10 mouse cellular contexts compared by ENCODE assay signal in genomic region chr13:9136733-9137132, GRCm38 (mm10). TPM values are rescaled to one million over a fixed set of nuclear protein-coding genes. Genes with fewer than 3 reads are reported as not detected.
DNase-seq lines count a peak whose midpoint lies in the region; ATAC-seq and TF ChIP-seq lines count a peak whose summit lies in the region.
"Had no signal": no experiment of that assay in that cellular context is flagged by ENCODE, and none has a peak within 500 bp of the region (broad histone marks: within the 10 kb centered on the region; RNA-seq: fewer than 3 reads in every experiment).

No protein-coding gene starts in this region.

- TF ChIP-seq CTCF in kidney, postnatal 0 days (IDR thresholded peaks at IDR 0.05; ENCODE audit: low read depth), result peak; percentile 52; the same call in 1 of the 2 replicates
- peak; percentile 42 for TF ChIP-seq CTCF in ES-Bruce4 (IDR thresholded peaks at IDR 0.05; ENCODE audit: low read depth, low read length)

- no peak overlapping the region for H3K4me2 ChIP-seq in kidney, postnatal 0 days (ENCODE audit: low read length)
- H3K4me2 ChIP-seq: limb, embryonic 15.5 days had no signal

- H3K4me3 ChIP-seq in kidney, postnatal 0 days (replicated peaks; ENCODE audit: low read depth, low read length), result no peak overlapping the region
- no peak overlapping the region for H3K4me3 ChIP-seq in ES-Bruce4 (ENCODE audit: low read depth, low read length)
- no peak overlapping the region for H3K4me3 ChIP-seq in midbrain, embryonic 10.5 days
- H3K4me3 ChIP-seq: hindbrain, embryonic 10.5 days; limb, embryonic 15.5 days had no signal

- H3K27ac ChIP-seq in kidney, postnatal 0 days, result no peak overlapping the region
- H3K27ac ChIP-seq in ES-Bruce4 (ENCODE audit: insufficient read depth, low read length), result no peak overlapping the region
- H3K27ac ChIP-seq in midbrain, embryonic 10.5 days (replicated peaks), result no peak overlapping the region
- H3K27ac ChIP-seq: hindbrain, embryonic 10.5 days; limb, embryonic 15.5 days had no signal

- 0 out of 2 replicates have a peak, but pooled peaks cover 6% of the 10 kb centered on the region for H3K36me3 ChIP-seq in kidney, postnatal 0 days (ENCODE audit: insufficient read depth, low read length)
- H3K36me3 ChIP-seq in ES-Bruce4 (ENCODE audit: control insufficient read depth, insufficient read depth, low read length, poor library complexity, severe bottlenecking), result peaks cover 23% of the 10 kb centered on the region
- peaks cover 70% of the 10 kb centered on the region for H3K36me3 ChIP-seq in midbrain, embryonic 10.5 days

- DNase-seq in kidney, postnatal 0 days (ENCODE audit: low spot score), result peak; percentile 26
- DNase-seq in kidney, adult 8-10 months, result no peak
- DNase-seq in brain, adult 2 months (ENCODE audit: low read depth, low spot score), result peak; percentile 81
- no peak for DNase-seq in urinary bladder, postnatal 25 days (ENCODE audit: low spot score)
- DNase-seq in midbrain, embryonic 10.5 days (ENCODE audit: low spot score), result no peak
- DNase-seq: adrenal gland, adult 8-10 months had no signal

- ATAC-seq in kidney, postnatal 0 days (replicated peaks; ENCODE audit: low FRiP score, low read depth), result no peak
- peak; percentile 53 for ATAC-seq in megakaryocyte-erythroid progenitor cell, adult 5-6 weeks (replicated peaks; ENCODE audit: low FRiP score, low TSS enrichment, poor library complexity, severe bottlenecking)

- TF ChIP-seq POLR2A in ES-Bruce4 (IDR thresholded peaks at IDR 0.05; ENCODE audit: insufficient read depth, low read length), result no peak

- WGBS in kidney, postnatal 0 days, result 82% methylated on average over 4 of the region's 4 CpGs
- 72% methylated on average over 4 of the region's 4 CpGs for WGBS in midbrain, embryonic 10.5 days

- TF ChIP-seq EP300 in ES-Bruce4 (IDR thresholded peaks at IDR 0.05; ENCODE audit: insufficient read depth, low read depth, low read length), result no peak

- no peaks in the 10 kb centered on the region for H3K27me3 ChIP-seq in kidney, postnatal 0 days (ENCODE audit: insufficient read depth, low read length)
- H3K27me3 ChIP-seq in ES-Bruce4 (ENCODE audit: control insufficient read depth, insufficient read depth, low read length, poor library complexity, severe bottlenecking), result no peaks in the 10 kb centered on the region
- H3K27me3 ChIP-seq in midbrain, embryonic 10.5 days (ENCODE audit: low read depth, poor library complexity, severe bottlenecking), result no peaks in the 10 kb centered on the region
- H3K27me3 ChIP-seq: limb, embryonic 15.5 days had no signal

- no peaks in the 10 kb centered on the region for H3K4me1 ChIP-seq in kidney, postnatal 0 days (replicated peaks; ENCODE audit: insufficient read depth, low read length)
- peaks cover 2% of the 10 kb centered on the region for H3K4me1 ChIP-seq in ES-Bruce4 (ENCODE audit: control insufficient read depth, insufficient read depth, low read length)
- peaks cover 2% of the 10 kb centered on the region for H3K4me1 ChIP-seq in midbrain, embryonic 10.5 days
- H3K4me1 ChIP-seq: limb, embryonic 15.5 days had no signal

- no peak overlapping the region for H3K9ac ChIP-seq in kidney, postnatal 0 days (ENCODE audit: low read depth, low read length)
- no peak overlapping the region for H3K9ac ChIP-seq in ES-Bruce4 (ENCODE audit: low read depth, poor library complexity, severe bottlenecking)
- H3K9ac ChIP-seq: limb, embryonic 15.5 days had no signal

- H3K9me3 ChIP-seq in kidney, postnatal 0 days (replicated peaks; ENCODE audit: low read length), result no peaks in the 10 kb centered on the region
- no peaks in the 10 kb centered on the region for H3K9me3 ChIP-seq in ES-Bruce4 (replicated peaks; ENCODE audit: control insufficient read depth, insufficient read depth, low read length, poor library complexity, severe bottlenecking)
- H3K9me3 ChIP-seq in midbrain, embryonic 10.5 days (replicated peaks), result no peaks in the 10 kb centered on the region
- H3K9me3 ChIP-seq: hindbrain, embryonic 10.5 days; limb, embryonic 15.5 days had no signal

RNA-seq across cellular contexts. Expression of gene Larp4b, which starts 43.1 kb away (rescaled TPM):
- polyA plus RNA-seq in kidney, postnatal 0 days (2015; fragmentation: Nextera tagmentation; extraction: Ambion mirVana), result 27.4 and 27.9 TPM in 2 replicates
- polyA plus RNA-seq in ES-Bruce4 (2011; ENCODE audit: insufficient read depth, insufficient read length, low read depth, missing spikeins), result 104 and 108 TPM in 2 replicates
- 76.6 and 80.3 TPM in 2 replicates for total RNA-seq in megakaryocyte-erythroid progenitor cell, adult 5-6 weeks (2014; fragmentation: Nextera tagmentation)
- total RNA-seq in megakaryocyte-erythroid progenitor cell, adult 5-6 weeks (2017), result 93.4 and 118 TPM in 2 replicates
- 31.4 and 32.0 TPM in 2 replicates for polyA plus RNA-seq in midbrain, embryonic 10.5 days (2016; fragmentation: Nextera tagmentation; extraction: Ambion mirVana)

Comparison
In these comparisons a context has a peak if more than half of its experiments do, and no peak if none do; other contexts are left out.
1. DNase-seq: peak in kidney, postnatal 0 days (single experiment) and brain, adult 2 months (single experiment); none in kidney, adult 8-10 months (0 of 2), urinary bladder, postnatal 25 days (single experiment) and midbrain, embryonic 10.5 days (single experiment).